Mouse (Mus musculus) c-Kit-positive CD71-positive TER-119-negative erythroid progenitor cells, embryonic 14.5 days (primary cell): Measurements from ENCODE around the gene Ptprf.

Experiments used
- DNase-seq: peaks from one replicate; pipeline ENCODE4 v3.0.0-alpha.2; 2013; ENCODE audit warnings: low read depth

Ptprf gene

GRCm38 (mm10) chr4:118282182-118282562 lies 9.0 kb downstream of the Ptprf start:
- DNase-seq: no peak

DNA sequence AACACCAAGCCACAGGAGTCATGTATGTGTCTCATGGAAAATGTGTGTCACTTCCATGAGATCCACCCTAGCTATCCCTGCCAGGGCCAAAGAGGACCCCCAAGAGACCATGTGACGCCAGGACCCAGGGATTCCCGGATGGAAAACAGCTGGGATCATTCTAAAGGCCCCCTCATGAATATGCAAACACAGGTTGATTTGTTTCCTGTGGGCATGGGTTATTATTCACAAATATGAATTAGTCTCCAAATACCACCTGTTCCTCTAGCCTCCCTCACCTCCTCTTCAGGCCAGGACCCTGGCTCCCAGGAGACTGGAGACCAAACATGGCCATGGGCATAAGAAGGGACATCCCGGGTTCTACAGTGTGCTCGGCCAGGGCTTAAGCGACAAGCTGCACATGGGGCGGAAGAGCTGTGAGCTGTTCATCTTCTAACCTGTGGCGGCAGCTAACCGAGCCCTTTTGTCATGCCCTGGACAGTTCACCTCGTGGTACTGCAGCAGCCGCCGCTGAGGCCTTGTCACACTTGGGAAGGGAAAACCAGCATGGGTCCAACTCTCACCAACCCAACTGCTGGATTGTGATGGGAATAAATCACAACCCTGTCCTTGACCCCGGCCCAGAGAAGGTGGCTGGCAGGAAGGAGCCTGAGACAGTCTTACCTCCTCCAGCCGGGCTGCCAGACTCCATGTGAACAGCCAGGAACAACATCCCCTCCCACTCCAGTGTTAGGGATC lies 9.6 kb downstream of the Ptprf start:
- no peak for DNase-seq

DNA sequence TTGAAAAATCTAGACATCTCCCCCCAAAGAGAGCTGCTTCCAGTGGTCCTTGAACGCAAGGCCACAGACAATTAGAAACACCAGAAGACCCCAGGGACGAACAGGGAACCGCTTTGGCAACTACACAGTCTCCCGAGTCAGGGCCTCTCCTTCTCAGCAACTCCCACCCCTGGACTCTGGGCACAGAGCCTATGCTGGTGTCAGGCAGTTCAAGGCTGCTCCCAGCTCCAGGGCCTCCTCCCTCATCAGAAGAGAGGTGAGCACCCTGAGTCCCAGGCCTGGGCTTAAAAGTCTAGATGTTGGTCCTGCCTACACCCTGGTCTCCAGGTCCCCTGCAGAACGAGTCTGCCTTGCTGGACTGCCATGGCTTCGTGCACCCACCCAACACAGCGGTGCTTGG lies 10.7 kb downstream of the Ptprf start:
- DNase-seq: no peak

- DNase-seq: no peak
These were observed 14.5 kb downstream of the Ptprf start for GRCm38 (mm10) chr4:118276520-118277232.

DNA sequence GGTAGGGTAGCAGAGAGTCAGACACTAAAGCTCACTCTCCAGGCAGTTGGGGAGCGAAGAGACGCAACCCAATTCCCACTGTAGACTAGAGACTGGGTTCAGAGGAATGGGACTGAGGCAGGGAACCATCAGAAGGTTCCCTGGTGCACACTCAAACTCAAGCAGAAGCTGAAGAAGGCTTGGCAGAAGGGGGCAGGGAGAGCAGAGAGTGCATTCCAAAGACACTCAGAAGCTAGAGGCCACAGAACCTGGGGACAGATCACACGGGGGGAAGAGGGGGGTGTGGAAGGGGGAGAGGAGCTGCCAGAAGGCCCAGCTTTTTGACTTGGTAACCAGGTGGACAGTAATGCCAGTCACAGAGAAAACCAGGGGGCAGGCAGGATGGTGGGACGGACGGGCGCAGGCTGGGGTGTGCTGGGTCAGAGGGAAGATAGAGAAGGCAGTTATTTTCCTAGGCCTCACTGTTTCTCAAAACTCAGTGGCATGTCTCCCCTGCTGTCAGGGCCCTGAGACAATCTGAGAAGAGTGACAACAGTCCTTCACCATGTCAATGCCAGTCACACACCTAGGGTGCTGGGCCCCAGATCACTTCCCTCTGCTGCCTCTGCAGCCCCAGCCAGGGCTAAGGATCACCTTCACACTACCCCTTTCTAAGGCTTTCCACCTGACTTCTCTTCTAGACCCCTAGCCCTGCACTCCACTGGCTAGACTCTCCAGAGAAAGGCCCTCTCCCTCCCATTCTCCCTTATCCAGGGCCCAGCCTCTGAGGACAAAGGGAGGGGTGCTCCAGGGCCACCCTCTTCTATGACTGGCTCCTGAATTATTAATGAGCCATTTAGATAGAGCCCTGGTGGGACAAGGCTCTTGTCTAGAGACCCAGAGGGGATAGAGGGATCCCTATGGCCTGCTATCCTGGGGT lies 15.3 kb downstream of the Ptprf start:
- no peak for DNase-seq

DNA sequence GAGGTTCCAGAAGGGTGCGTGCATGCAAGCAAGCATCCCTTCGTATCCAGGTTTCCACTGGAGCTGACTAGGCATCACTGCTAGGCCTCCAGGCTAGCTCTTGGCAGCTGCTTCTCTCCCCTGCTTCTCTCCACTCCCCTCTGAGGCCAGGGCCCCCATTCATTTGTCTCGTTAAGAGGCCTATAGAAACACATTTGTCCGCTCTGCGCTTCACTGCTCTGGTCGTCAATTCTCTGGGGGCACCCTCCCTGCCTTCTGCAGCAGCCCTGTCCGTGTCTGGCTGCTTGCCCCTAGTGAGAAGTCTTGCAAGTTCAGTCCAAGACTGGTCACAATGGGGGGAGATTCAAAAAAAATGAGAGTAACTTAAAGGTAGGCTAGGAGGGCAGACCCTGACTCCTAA lies 16.7 kb downstream of the Ptprf start:
- no peak for DNase-seq

DNA sequence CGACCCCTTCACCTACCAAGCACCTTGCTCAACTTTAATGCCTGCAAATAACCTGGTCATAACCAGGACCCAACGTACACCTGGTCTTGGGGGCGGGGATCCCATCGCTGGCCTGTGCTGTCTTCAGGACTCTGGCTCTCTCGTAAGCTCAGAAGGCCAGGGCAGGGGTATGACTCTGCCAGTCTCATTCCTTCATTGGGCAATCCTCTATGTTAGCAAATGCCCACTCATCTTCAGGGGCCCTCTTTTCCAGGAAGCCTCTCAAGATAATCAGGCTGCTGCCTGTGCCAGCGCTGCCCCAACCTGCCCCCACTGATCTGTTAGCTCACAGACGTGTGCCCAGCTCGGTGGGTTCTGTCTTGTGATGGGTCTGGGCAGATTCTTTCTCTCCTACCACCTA lies 17.2 kb downstream of the Ptprf start:
- DNase-seq: no peak

DNA sequence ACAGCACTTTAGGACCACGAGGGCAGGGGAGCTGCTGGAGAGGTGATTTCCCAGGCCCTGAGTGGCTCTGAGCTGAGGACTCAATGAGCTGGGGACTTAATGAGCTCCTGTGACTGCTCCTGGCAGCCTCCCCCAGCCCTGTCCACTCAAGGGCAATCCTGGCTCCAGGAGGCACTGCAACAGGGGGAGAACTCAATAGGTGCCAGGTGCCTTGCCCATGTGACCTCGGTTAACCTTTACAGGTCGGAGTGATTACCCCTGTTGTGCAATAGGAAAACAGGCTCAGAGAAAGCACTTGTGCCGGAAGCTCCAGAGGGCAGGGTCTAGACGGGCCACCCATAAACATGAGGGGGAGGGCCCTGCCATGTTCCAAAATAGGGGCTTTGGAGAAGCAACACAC lies 17.7 kb downstream of the Ptprf start:
- no peak for DNase-seq

- no peak for DNase-seq
These were observed 18.3 kb downstream of the Ptprf start for GRCm38 (mm10) chr4:118272871-118273270.

- no peak for DNase-seq
These were observed 18.9 kb downstream of the Ptprf start for GRCm38 (mm10) chr4:118272258-118272657.

GRCm38 (mm10) chr4:118271556-118272074 lies 19.6 kb downstream of the Ptprf start:
- no peak for DNase-seq

GRCm38 (mm10) chr4:118270706-118271105 lies 20.5 kb downstream of the Ptprf start:
- no peak for DNase-seq

- no peak for DNase-seq
These were observed 21.2 kb downstream of the Ptprf start for GRCm38 (mm10) chr4:118269999-118270398.

GRCm38 (mm10) chr4:118268429-118269212 lies 22.6 kb downstream of the Ptprf start:
- no peak for DNase-seq

GRCm38 (mm10) chr4:118265557-118265956 lies 25.6 kb downstream of the Ptprf start:
- DNase-seq: no peak

GRCm38 (mm10) chr4:118261771-118262473 lies 29.3 kb downstream of the Ptprf start:
- no peak for DNase-seq

GRCm38 (mm10) chr4:118261291-118261690 lies 29.9 kb downstream of the Ptprf start:
- DNase-seq: no peak

GRCm38 (mm10) chr4:118260551-118261267 lies 30.5 kb downstream of the Ptprf start:
- no peak for DNase-seq

DNA sequence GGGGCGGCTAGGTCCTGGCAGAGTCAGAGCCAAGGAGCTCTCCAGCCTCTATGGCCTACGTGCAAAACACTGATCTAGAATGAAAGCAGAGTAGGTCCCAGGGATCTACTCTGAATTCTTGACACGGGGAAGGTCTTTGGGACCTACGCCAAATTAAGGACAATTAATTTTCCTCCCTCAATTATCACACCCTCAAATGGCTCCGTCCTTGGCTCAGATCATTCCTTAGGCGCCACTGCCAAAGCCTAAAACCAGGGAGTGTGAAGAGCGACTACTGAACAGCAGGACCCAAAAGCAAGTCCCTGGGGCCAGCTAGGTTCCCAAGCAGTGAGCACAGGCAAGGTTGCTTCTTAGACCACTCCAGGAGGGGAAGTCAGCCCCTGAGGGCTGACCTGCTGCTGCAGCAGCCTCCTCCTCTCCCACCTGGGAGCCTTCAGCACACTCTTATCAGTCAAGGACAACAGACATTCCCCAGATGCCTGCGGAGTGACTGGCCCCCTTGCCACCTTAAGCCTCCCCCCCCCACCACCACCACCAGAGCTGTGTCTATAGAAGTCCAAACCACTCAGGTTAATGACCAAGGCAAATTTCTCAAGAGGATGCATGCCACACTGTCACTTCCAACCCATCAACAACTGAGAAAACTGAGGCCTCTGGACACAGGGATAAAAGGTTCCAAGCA lies 31.3 kb downstream of the Ptprf start:
- DNase-seq: no peak

DNA sequence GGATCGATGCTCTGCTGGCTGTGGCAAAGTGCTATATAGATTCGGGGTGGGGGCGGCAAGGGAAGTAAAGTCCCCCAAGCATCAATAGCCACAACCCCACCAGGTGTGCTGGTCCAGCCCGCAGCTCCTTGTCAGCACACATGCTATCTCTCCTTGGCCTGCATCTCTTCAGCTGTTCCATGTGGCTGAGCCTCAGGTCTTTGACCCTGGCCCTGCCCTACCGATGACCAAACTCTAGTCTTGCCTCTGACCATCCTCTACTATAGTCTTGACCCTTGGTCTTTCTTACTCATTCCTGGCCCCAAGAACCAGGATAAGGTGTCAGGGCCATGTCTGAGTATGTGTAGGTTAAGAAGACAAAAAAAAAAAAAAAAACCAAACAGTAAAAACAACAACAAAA lies 33.2 kb downstream of the Ptprf start:
- DNase-seq: no peak
